Mouse (Mus musculus) layer of hippocampus, adult 11-12 months (tissue): ENCODE data around the gene Bub1.

Experiments
- DNase-seq: peaks from one replicate; pipeline ENCODE4 v3.0.0; 2022; ENCODE audit warnings: low spot score

The Bub1 gene

GRCm38 (mm10) chr2:127774578-127774941 is 57.1 kb downstream of the Bub1 start:
- DNase-seq = no peak

- no peak for DNase-seq
These were observed 57.6 kb downstream of the Bub1 start for GRCm38 (mm10) chr2:127773938-127774577.

- no peak for DNase-seq
These were observed 70.1 kb downstream of the Bub1 start for GRCm38 (mm10) chr2:127761587-127761986.

- DNase-seq = no peak
These were observed 71.2 kb downstream of the Bub1 start for GRCm38 (mm10) chr2:127760429-127761000.

GRCm38 (mm10) chr2:127760014-127760413 is 71.7 kb downstream of the Bub1 start:
- DNase-seq = no peak

GRCm38 (mm10) chr2:127759157-127759880 is 72.3 kb downstream of the Bub1 start:
- no peak for DNase-seq

GRCm38 (mm10) chr2:127757171-127757570 is 74.5 kb downstream of the Bub1 start:
- peak; percentile 52 for DNase-seq

GRCm38 (mm10) chr2:127754113-127754512 is 77.6 kb downstream of the Bub1 start:
- DNase-seq = peak; percentile 21

- DNase-seq = no peak
These were observed 79.6 kb downstream of the Bub1 start for GRCm38 (mm10) chr2:127751849-127752610.
